In genomic region chr10:110938841-110939549, GRCm38 (mm10) we compare ENCODE assay signal across 10 mouse cellular contexts. TPM values are rescaled to one million over a fixed set of nuclear protein-coding genes. Genes with fewer than 3 reads are reported as not detected.
DNase-seq lines count a peak whose midpoint lies in the region; ATAC-seq and TF ChIP-seq lines count a peak whose summit lies in the region.
"Had no signal": no experiment of that assay in that cellular context is flagged by ENCODE, and none has a peak within 500 bp of the region (broad histone marks: within the 10 kb centered on the region; RNA-seq: fewer than 3 reads in every experiment).

No protein-coding gene starts in this region.

- TF ChIP-seq CTCF in lung, embryonic 14.5 days (IDR thresholded peaks at IDR 0.05; ENCODE audit: low read depth): no peak
- TF ChIP-seq CTCF in layer of hippocampus, adult 2 months (conservative IDR thresholded peaks at IDR 0.05): peak; percentile 27

- no peaks in the 10 kb centered on the region for H3K27me3 ChIP-seq in forebrain, embryonic 14.5 days (replicated peaks; ENCODE audit: control insufficient read depth, insufficient read depth, low read length)
- H3K27me3 ChIP-seq in forebrain, embryonic 11.5 days (ENCODE audit: control insufficient read depth, insufficient read depth, low read length): no peaks in the 10 kb centered on the region
- no peaks in the 10 kb centered on the region for H3K27me3 ChIP-seq in lung, embryonic 14.5 days (ENCODE audit: insufficient read depth, low read length)
- H3K27me3 ChIP-seq: Patski had no signal

- WGBS in forebrain, embryonic 14.5 days: 80% methylated on average over 19 of the region's 19 CpGs
- WGBS in forebrain, embryonic 11.5 days: 91% methylated on average over 19 of the region's 19 CpGs
- 78% methylated on average over 19 of the region's 19 CpGs for WGBS in lung, embryonic 14.5 days

- no peak overlapping the region for H3K9ac ChIP-seq in forebrain, embryonic 14.5 days (ENCODE audit: low read length)
- no peak overlapping the region for H3K9ac ChIP-seq in forebrain, embryonic 11.5 days (ENCODE audit: low read length)
- H3K9ac ChIP-seq in lung, embryonic 14.5 days: no peak overlapping the region

- ATAC-seq in forebrain, embryonic 14.5 days: peak; percentile 65; the same call in 1 of the 2 replicates
- no peak for ATAC-seq in forebrain, embryonic 11.5 days (replicated peaks; ENCODE audit: low FRiP score)
- ATAC-seq in lung, embryonic 14.5 days (ENCODE audit: insufficient read depth): peak; percentile 39; the same call in 1 of the 2 replicates
- no peak for ATAC-seq in megakaryocyte progenitor cell, adult 5-6 weeks (replicated peaks; ENCODE audit: poor library complexity)
- no peak for ATAC-seq in activated CD4-positive, CD25-positive, alpha-beta regulatory T cell, adult 4 months
- ATAC-seq: Patski had no signal

- peak; percentile 56 for DNase-seq in forebrain, embryonic 14.5 days (ENCODE audit: low spot score)
- no peak for DNase-seq in forebrain, embryonic 11.5 days (ENCODE audit: low spot score)
- peak; percentile 45 for DNase-seq in lung, embryonic 14.5 days
- DNase-seq in lung, postnatal 4 days: no peak
- DNase-seq in layer of hippocampus, adult 2 months (ENCODE audit: low spot score in 2 of 2): peak; percentile 62 to 76
- DNase-seq in right cerebral cortex, adult 2 months (ENCODE audit: low spot score in 2 of 2): peak; percentile 71 to 74
- DNase-seq: heart, adult 18-20 months had no signal

- no peak overlapping the region for H3K4me3 ChIP-seq in forebrain, embryonic 14.5 days (ENCODE audit: low read depth, low read length)
- H3K4me3 ChIP-seq in forebrain, embryonic 11.5 days (ENCODE audit: low read depth, low read length): no peak overlapping the region
- no peak overlapping the region for H3K4me3 ChIP-seq in lung, embryonic 14.5 days (ENCODE audit: low read depth, low read length)
- 0 out of 2 replicates have a peak overlapping the region, but pooled peaks have one; percentile 14 for H3K4me3 ChIP-seq in layer of hippocampus, adult 2 months

- H3K9me3 ChIP-seq in forebrain, embryonic 14.5 days (replicated peaks; ENCODE audit: control insufficient read depth, low read length): no peaks in the 10 kb centered on the region
- H3K9me3 ChIP-seq in forebrain, embryonic 11.5 days (ENCODE audit: control insufficient read depth, low read length): no peaks in the 10 kb centered on the region
- no peaks in the 10 kb centered on the region for H3K9me3 ChIP-seq in lung, embryonic 14.5 days (ENCODE audit: low read depth, low read length)

- no peaks in the 10 kb centered on the region for H3K4me1 ChIP-seq in forebrain, embryonic 14.5 days (ENCODE audit: control insufficient read depth, insufficient read depth, low read length)
- H3K4me1 ChIP-seq in forebrain, embryonic 11.5 days (replicated peaks; ENCODE audit: control insufficient read depth, insufficient read depth, low read length): no peaks in the 10 kb centered on the region
- H3K4me1 ChIP-seq in lung, embryonic 14.5 days (ENCODE audit: insufficient read depth): no peaks in the 10 kb centered on the region

- H3K27ac ChIP-seq in forebrain, embryonic 14.5 days (ENCODE audit: low read depth, low read length): peak overlapping the region; percentile 63; the same call in 1 of the 2 replicates
- no peak overlapping the region for H3K27ac ChIP-seq in forebrain, embryonic 11.5 days (ENCODE audit: low read depth, low read length)
- no peak overlapping the region for H3K27ac ChIP-seq in lung, embryonic 14.5 days (ENCODE audit: low read depth)
- H3K27ac ChIP-seq in layer of hippocampus, adult 2 months: peak overlapping the region; percentile 81

- H3K36me3 ChIP-seq in forebrain, embryonic 14.5 days (ENCODE audit: control insufficient read depth, insufficient read depth, low read length): peaks cover 54% of the 10 kb centered on the region
- peaks cover 5% of the 10 kb centered on the region; the same call in 1 of the 2 replicates for H3K36me3 ChIP-seq in forebrain, embryonic 11.5 days (ENCODE audit: control insufficient read depth, insufficient read depth, low read length)
- H3K36me3 ChIP-seq in lung, embryonic 14.5 days (ENCODE audit: insufficient read depth): peaks cover 58% of the 10 kb centered on the region

- no peak overlapping the region for H3K4me2 ChIP-seq in forebrain, embryonic 14.5 days (ENCODE audit: low read length)
- no peak overlapping the region for H3K4me2 ChIP-seq in forebrain, embryonic 11.5 days (ENCODE audit: low read depth, low read length, severe bottlenecking)
- H3K4me2 ChIP-seq in lung, embryonic 14.5 days: no peak overlapping the region

RNA-seq across cellular contexts. Expression of gene Csrp2, which starts 19.4 kb away (rescaled TPM):
- 181 and 218 TPM in 2 replicates for polyA plus RNA-seq in forebrain, embryonic 14.5 days (2014; fragmentation: Nextera tagmentation; extraction: Ambion mirVana)
- polyA plus RNA-seq in forebrain, embryonic 11.5 days (2014; fragmentation: Nextera tagmentation; extraction: Ambion mirVana): 169 and 173 TPM in 2 replicates
- 154 and 172 TPM in 2 replicates for polyA plus RNA-seq in lung, embryonic 14.5 days (2014; fragmentation: Nextera tagmentation; extraction: Ambion mirVana)
- 10 to 100 TPM; 20.2 to 24.6 TPM for total RNA-seq in layer of hippocampus, adult 2 months (2021)
- total RNA-seq in megakaryocyte progenitor cell, adult 5-6 weeks (2015): 19.3 and 26.5 TPM in 2 replicates
- total RNA-seq in megakaryocyte progenitor cell, adult 5-6 weeks (2017): 61.1 and 92.4 TPM in 2 replicates
- 1 to 10 TPM; 4.2 to 7.8 TPM for polyA plus RNA-seq in activated CD4-positive, CD25-positive, alpha-beta regulatory T cell, adult 4 months (2017; shearing (Covaris generic))

Comparison
In these comparisons a context has a peak if more than half of its experiments do, and no peak if none do; other contexts are left out.
1. ATAC-seq: peak in forebrain, embryonic 14.5 days (single experiment) and lung, embryonic 14.5 days (single experiment); none in forebrain, embryonic 11.5 days (single experiment), megakaryocyte progenitor cell, adult 5-6 weeks (single experiment) and activated CD4-positive, CD25-positive, alpha-beta regulatory T cell, adult 4 months (single experiment).
2. DNase-seq: peak in forebrain, embryonic 14.5 days (single experiment), lung, embryonic 14.5 days (single experiment), layer of hippocampus, adult 2 months (2 of 2) and right cerebral cortex, adult 2 months (2 of 2); none in forebrain, embryonic 11.5 days (single experiment) and lung, postnatal 4 days (0 of 2).
3. H3K27ac ChIP-seq: peak in forebrain, embryonic 14.5 days (single experiment) and layer of hippocampus, adult 2 months (single experiment); none in forebrain, embryonic 11.5 days (single experiment) and lung, embryonic 14.5 days (single experiment).
4. RNA of gene Csrp2, which starts 19.4 kb away (polyA plus RNA-seq): 181 to 218 TPM in forebrain, embryonic 14.5 days, 169 to 173 TPM in forebrain, embryonic 11.5 days and 154 to 172 TPM in lung, embryonic 14.5 days; 4.2 to 7.8 TPM in activated CD4-positive, CD25-positive, alpha-beta regulatory T cell, adult 4 months; every median in the first group is over 10 times any median in the second.